Mouse (Mus musculus): ENCODE measurements around the gene Ces4a.

GRCm38 (mm10) chr8:105167116-105167515 lies 35.5 kb downstream of the Ces4a start:
- TF ChIP-seq CTCF (IDR thresholded peaks at IDR 0.05; ENCODE audit: control insufficient read depth, insufficient read depth, insufficient read length): no peak
- no peak for TF ChIP-seq MYOD1 (IDR thresholded peaks at IDR 0.05; ENCODE audit: control insufficient read depth, insufficient read length, low read depth)
- no peak for TF ChIP-seq CEBPB (IDR thresholded peaks at IDR 0.05; ENCODE audit: low read depth)
- no peak for TF ChIP-seq USF1 (IDR thresholded peaks at IDR 0.05; ENCODE audit: low read depth)
- no peak for TF ChIP-seq MAX (IDR thresholded peaks at IDR 0.05)
- TF ChIP-seq FOSL1 (IDR thresholded peaks at IDR 0.05; ENCODE audit: insufficient read depth, low read length, poor library complexity, severe bottlenecking): no peak
- TF ChIP-seq MYOG (IDR thresholded peaks at IDR 0.05; ENCODE audit: control insufficient read depth, extremely low read depth, insufficient read length): no peak

All from C2C12 (cell line).